Mouse (Mus musculus) C2C12 (cell line): ENCODE measurements around the gene Six6.

Experiments used
- CEBPB ChIP-seq: IDR thresholded peaks from one replicate; pipeline ENCODE4 v1.6.1; 2011; ENCODE audit warnings: low read depth, mild to moderate bottlenecking, control low read depth, moderate library complexity
- MAX ChIP-seq: IDR thresholded peaks from one replicate; pipeline ENCODE4 v1.6.1; 2011; ENCODE audit warnings: mild to moderate bottlenecking, control low read depth
- MYOD1 ChIP-seq: IDR thresholded peaks from one replicate; pipeline ENCODE4 v1.6.1; 2011; ENCODE audit warnings: low read depth; ENCODE audit not compliant: control insufficient read depth, insufficient read length
- MYOG ChIP-seq: IDR thresholded peaks from one replicate; pipeline ENCODE4 v1.6.1; 2011; ENCODE audit not compliant: control insufficient read depth, insufficient read length; ENCODE audit errors: extremely low read depth
- USF1 ChIP-seq: IDR thresholded peaks from one replicate; pipeline ENCODE4 v1.6.1; 2011; ENCODE audit warnings: low read depth, mild to moderate bottlenecking, control low read depth, moderate library complexity

- TF ChIP-seq MYOG, result no peak
- TF ChIP-seq CEBPB, result no peak
- TF ChIP-seq MAX, result no peak
- no peak for TF ChIP-seq USF1
- TF ChIP-seq MYOD1, result no peak
These were observed 23.1 kb downstream of the Six6 start for GRCm38 (mm10) chr12:72962761-72963160.
